Mouse (Mus musculus): ENCODE measurements around the gene Paf1. TPM values are rescaled to one million over a fixed set of nuclear protein-coding genes. Genes with fewer than 3 reads are reported as not detected.
A peak's percentile ranks its signal among the peaks of the same experiment; 100 is the strongest.

Gene Paf1
- polyA plus RNA-seq, 1 experiment: 41.4 TPM

DNA sequence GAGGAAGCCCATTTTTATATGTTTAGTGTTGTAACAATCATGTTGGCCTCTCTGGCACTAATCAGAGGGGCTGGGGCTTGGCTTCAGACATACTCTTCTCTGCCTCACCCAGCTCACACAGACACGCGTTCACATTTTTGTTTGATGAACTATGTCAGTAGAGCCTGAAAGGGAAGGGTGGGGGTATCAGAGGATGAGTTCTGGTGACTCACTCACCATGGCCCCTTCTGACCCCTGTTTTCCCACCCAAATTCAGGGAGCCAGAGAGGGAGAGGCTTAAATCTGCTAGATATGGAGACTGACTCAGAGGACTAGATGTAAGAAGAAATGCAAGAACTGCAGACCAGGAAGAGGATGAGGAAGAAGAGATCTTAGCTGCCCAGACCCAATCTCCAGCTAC lies 26.7 kb downstream of the Paf1 start:
- no peak for DNase-seq (ENCODE audit: low read depth, low spot score)
- 94% methylated on average over 2 of the region's 2 CpGs for WGBS

- 83% methylated on average over 1 of the region's 1 CpGs for WGBS
- DNase-seq (ENCODE audit: low read depth, low spot score): no peak
Measured at GRCm38 (mm10) chr7:28423018-28423417, 30.3 kb downstream of the Paf1 start.

GRCm38 (mm10) chr7:28427738-28428137 lies 35.0 kb downstream of the Paf1 start:
- no peak for DNase-seq (ENCODE audit: low read depth, low spot score)

DNA sequence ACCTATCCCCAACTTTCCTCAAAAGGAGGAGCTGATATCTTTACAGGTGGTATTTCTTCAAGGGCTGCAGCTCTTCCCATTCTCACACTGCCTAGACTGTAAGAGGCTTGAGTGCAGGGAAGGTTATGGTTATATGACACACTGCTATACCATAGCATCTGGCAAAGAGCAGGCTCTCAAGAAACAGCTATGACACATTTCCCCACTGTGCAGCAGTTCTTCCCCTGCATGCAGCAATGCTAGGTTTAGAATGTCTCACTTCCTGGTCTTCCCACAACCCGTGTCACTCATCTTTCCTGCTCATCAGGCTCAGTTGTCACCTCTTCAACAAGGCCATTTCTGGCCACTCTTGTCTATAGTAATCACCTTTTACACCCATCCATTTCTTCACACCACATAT lies 37.8 kb downstream of the Paf1 start:
- no peak for DNase-seq (ENCODE audit: low read depth, low spot score)
- 53% methylated on average over 1 of the region's 1 CpGs for WGBS

DNA sequence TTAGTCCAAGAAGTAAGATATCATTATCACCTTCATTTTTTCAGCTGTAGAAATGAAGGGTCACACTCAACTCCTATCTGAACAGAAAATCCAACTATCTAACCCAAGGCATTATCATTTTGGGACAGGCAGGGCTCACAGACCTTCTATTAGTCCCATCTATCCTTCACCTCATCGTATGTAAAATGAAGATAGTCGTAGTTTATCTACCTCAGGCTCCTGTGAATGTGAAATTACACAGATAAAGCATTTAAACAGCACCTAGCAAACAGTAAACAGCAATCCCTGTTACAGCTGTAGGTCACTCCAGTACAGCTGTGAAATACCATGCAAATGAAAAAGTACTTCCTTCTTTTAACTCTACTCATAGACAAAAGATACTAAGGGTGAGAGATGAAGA lies 39.5 kb downstream of the Paf1 start:
- DNase-seq (ENCODE audit: low read depth, low spot score): no peak
- 82% methylated on average over 2 of the region's 2 CpGs for WGBS

- DNase-seq (ENCODE audit: low read depth, low spot score): no peak
- WGBS: 7% methylated on average over 61 of the region's 70 CpGs
Measured at GRCm38 (mm10) chr7:28435660-28436259, 43.0 kb downstream of the Paf1 start.

DNA sequence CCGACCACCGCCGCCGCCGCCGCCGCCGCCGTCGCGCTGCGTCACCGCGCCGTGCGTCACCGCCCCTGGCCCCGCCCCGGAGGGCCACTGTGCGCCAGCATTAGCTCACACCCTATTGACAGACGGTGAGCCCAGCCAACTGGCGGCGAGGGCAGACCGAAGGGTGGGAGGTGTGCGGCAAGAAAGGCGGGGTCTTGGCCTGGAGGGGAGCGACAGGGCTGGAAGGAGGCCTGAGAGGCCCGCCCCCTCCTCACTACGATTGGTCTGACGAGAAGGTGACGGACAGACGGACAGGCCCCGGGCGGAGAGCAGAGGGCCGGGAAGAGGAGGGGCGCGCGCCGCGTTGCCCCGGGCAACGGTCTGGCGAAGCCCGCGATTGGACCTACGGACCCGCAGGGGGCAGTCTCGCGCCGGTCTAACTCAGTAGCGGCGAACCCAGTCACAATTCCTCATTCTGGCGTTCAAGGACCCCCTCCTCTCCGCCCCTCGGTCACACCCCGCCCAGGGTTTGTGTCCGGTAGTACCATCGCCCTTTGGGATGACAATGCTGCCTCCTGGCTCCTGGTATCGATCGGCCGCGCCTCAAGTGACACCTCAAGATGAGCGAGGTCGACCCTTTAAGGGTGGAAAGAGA lies 43.6 kb downstream of the Paf1 start:
- DNase-seq (ENCODE audit: low read depth, low spot score): peak; percentile 98
- WGBS: under 1% methylated on average over 59 of the region's 64 CpGs

- DNase-seq (ENCODE audit: low read depth, low spot score): peak; percentile 85
- 2% methylated on average over 16 of the region's 16 CpGs for WGBS
Measured at GRCm38 (mm10) chr7:28436932-28437570, 44.3 kb downstream of the Paf1 start, which contains the start of gene Gmfg. Gene Gmfg, plus strand, starts transcription at chr7:28437447.

DNA sequence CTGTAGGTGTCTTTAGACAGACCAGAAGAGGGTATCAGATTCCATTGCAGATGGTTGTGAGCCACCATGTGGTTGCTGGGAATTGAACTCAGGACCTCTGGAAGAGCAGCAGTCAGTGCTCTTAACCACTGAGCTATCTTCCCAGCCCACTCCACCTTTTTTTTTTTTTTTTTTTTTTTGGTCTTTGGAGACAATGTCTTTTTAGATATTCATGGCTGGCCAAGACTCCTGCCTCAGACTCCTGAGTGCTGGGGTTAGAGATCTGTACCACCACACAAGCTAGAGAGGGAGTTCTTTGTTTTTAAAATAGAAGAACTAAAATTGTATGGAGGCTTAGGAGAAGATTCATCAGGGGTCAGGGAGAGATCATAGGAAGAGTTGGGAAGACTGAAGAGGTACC lies 45.2 kb downstream of the Paf1 start:
- no peak for DNase-seq (ENCODE audit: low read depth, low spot score)

DNA sequence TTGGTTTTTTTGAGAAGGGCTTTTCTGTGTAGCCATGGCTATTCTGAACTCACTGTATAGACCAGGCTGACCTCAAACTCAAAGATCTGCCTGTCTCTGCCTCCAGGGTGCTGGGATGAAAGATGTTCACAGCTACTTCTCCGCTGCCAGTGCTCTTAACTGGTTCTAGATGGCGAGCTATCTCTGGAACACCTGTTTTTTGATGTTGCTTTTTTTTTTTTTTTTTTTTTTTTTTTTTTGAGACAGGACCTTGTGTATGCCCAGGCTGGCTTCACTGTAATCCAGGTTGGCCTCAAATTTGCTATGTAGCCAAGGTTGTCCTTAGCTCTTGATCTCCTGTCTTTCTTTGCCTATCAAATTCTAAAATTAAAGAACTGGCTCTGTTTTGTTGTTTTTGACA lies 46.0 kb downstream of the Paf1 start:
- 87% methylated on average over 2 of the region's 2 CpGs for WGBS

DNA sequence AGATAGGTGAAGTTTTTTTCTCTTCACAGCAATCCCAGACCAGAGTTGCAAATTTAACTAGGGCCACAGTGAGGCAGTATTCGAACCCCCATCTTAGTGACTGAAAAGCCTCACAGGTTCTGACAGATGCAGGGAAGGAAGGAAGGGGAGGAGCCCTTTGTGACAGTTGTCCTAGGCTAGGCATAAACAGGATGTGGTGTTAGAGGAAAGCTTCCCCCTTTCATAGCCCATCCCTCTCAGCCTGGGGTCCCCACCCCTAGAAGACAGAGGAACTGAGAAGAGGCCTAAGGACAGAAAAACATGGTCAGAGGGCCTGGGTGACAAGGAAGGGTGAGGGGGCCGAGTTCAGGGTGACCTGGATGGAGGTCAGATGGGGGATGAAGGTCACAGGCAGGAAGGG lies 48.0 kb downstream of the Paf1 start:
- DNase-seq (ENCODE audit: low read depth, low spot score): no peak
- WGBS: 62% methylated on average over 2 of the region's 2 CpGs

More for the DNA sequence above, 46.0 kb downstream of the Paf1 start:
- no peak for DNase-seq (ENCODE audit: low read depth, low spot score)

- no peak for DNase-seq (ENCODE audit: low read depth, low spot score)
- 83% methylated on average over 14 of the region's 14 CpGs for WGBS
Measured at GRCm38 (mm10) chr7:28441776-28442485, 49.2 kb downstream of the Paf1 start.

DNA sequence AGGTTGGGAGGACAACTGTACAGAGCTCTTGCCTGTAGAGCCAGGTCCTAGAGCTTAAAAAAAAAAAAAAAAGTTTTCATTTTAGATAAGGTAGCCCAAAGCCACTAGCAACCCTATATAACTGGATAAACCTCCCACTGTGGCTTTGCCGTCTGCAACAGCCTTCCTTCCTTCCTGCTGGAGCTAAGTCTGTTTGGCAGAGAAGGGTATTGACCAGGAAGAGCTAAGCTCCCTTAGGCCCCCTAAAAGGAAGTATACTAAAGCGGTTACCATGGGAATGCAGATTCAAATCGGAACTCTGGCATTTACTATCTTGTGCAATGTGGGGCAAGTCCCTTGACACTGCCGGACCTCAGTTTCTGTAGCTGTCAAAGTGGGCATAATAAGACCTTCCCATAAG lies 49.9 kb downstream of the Paf1 start:
- DNase-seq (ENCODE audit: low read depth, low spot score): no peak
- 9% methylated on average over 4 of the region's 4 CpGs for WGBS

- WGBS: 82% methylated on average over 13 of the region's 13 CpGs
- DNase-seq (ENCODE audit: low read depth, low spot score): no peak
Measured at GRCm38 (mm10) chr7:28444344-28444974, 51.7 kb downstream of the Paf1 start.

GRCm38 (mm10) chr7:28446446-28446845 lies 53.7 kb downstream of the Paf1 start:
- WGBS: 13% methylated on average over 12 of the region's 12 CpGs
- DNase-seq (ENCODE audit: low read depth, low spot score): no peak

DNA sequence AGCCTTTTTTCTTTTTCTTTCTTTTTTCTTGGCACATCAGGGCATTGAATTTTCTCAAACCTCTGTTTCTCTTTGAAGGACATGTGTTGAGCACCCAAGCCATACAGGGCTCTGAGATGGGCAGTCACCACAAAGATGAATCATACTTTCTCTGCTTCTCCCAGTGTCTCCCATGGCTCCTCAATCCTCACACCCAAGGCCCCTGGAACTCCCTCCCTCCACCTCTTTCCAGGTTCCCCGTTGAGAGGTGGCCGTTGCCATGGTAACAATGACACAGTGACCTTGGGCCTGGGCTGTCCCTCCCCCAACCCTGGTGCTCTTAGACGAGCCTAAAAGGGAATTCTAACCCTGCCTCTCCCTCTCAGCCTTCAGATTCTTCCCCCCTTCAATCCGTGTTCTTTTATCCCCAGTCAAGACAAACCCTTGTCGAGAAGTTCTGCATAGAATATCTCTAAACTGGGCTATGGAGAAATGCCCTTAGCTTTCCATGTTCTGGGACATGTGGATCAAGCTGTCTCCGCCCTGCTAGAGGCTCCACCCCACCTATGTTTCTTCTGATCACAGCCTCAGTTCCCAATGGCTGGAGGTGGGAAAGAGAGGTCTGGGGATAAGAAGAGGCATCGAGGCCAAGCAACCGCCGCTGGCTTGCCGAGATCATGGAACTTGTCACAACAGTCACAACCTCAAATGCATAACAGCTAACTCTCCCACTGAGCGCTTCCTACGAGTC lies 54.5 kb downstream of the Paf1 start:
- 47% methylated on average over 12 of the region's 12 CpGs for WGBS
- DNase-seq (ENCODE audit: low read depth, low spot score): no peak

DNA sequence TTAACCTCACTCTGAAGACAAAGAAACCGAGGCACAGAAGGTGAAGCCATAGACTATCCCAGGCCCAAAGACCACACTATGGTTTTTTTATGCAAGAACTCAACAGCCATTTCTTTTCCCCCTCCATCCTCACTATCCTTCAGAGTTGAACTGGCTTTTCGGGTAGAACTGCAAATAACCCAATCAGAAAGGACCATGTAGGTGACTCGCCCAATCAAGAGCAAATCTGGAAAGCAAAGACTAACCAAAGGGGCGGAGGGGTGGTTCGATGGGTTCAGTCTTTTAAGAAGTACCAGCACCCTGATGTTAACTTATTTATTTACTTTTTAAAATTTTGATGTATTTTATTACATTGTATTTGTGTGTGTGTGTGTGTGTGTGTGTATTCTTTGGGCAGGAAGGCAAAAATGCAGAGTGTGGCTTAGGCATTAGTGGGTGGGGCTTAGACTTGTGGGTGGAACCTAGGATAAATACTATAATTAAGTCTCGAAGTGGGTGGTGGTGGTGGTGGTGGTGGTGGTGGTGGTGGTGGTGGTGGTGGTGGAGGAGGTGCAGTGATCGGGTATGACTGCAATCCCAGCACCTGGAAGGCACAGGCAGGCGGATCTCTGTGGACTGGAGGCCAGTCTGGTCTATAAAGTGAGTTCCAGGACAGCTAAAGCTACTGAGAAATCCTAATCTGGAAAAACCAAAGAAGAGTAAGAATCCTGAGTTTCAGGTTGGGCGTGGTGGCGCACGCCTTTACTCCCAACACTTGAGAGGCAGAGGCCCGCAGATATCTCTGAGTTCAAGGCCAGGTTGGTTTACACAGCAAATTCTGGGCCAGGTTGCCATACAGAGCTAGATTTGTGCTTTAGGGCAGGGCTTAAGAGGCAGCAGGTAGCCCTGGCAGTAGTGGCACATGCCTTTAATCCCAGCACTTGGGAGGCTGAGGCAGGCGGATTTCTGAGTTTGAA lies 55.4 kb downstream of the Paf1 start:
- DNase-seq (ENCODE audit: low read depth, low spot score): no peak
- WGBS: 61% methylated on average over 13 of the region's 13 CpGs

Data from large intestine, adult 2 months (tissue).